Mouse (Mus musculus) embryonic stem cell, embryonic (primary cell): ENCODE measurements around the gene Nr2e3.

Experiments
- CTCF ChIA-PET, 4 experiments: fragments of 300-600 bp in 2 of 4; fragments of 350-600 bp in 2 of 4; sonication (Branson Sonifier 250); formaldehyde crosslinking; loops; one replicate each; lab custom pipeline; 2022; ENCODE audit warnings: inconsistent platforms in 2 of 4; lab: Charles Lee
- POLR2A ChIA-PET, 4 experiments: fragments of 300-600 bp in 2 of 4; fragments of 350-600 bp in 2 of 4; sonication (Branson Sonifier 250); formaldehyde crosslinking; loops; one replicate each; lab custom pipeline; 2022; ENCODE audit warnings: antibody characterized with exemption in 4 of 4, inconsistent platforms in 1 of 4; lab: Charles Lee

Gene Nr2e3

GRCm38 (mm10) chr9:59960559-59960958 lies at the start of gene Nr2e3:
Nr2e3 (minus strand) TSS chr9:59960659.
- ChIA-PET POLR2A (interaction anchor here in 2 of 4 experiments (1.4 to 3.8 kb wide), 3 partner anchors 9 to 29 kb away, joined by 3 to 22 read pairs (median 9); no protein-coding TSS in a partner anchor), CTCF (interaction anchor here (0.6 to 3.9 kb wide), 9 partner anchors 9 to 588 kb away, joined by 3 to 73 read pairs (median 5); no protein-coding TSS in a partner anchor)

GRCm38 (mm10) chr9:60008936-60009335 lies 48.5 kb upstream of the Nr2e3 start:
- POLR2A ChIA-PET, result interaction anchor here in 2 of 4 experiments (0.7 to 1.3 kb wide), 2 partner anchors 17 to 68 kb away, joined by 3 to 4 read pairs; no protein-coding TSS in a partner anchor
- CTCF ChIA-PET, result interaction anchor here in 1 of 4 experiments (0.5 kb wide), 1 partner anchor 864 kb away, joined by 3 read pairs; no protein-coding TSS in a partner anchor

DNA sequence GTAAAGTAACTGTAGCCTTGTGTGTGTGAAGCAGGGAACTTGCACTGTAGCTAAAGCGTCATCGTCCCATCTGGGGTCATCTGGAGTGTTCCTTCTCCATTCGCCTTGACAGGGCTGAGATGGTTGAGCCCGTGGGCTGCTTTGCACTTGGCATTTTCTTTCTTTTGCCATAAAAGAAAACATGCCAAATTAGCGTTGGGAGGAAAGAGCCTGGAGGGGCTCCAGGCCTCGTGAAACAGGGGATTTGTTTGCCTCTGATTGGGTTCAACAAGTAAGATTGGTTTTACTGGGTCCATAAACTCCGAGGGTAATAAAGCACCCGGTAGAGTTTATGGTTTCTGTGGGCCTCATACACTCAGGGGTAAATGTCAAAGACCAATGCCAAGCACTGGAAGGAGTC lies 41.9 kb upstream of the Nr2e3 start:
- ChIA-PET POLR2A (no interaction called here), CTCF (no interaction called here)

DNA sequence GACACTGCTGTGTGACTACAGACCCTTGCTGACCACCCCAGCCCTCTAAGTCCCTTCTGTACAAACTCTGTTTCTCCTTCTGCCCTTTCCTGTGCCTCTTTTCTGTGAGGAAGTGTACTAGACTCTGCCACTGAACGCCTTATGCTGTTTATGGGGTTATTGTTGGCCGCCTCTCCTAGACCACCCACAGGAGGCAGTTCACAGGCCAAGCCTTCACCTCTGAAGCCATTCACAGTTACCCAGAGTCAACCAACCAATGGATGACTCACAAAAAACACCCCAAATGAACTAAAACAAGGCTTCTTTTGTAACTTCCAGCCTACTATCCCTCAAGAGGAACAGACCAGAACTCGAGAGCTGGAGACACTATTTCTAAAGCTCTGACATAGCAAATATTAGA lies 41.0 kb upstream of the Nr2e3 start:
- ChIA-PET CTCF (interaction anchor here in 1 of 4 experiments (1.5 kb wide), 1 partner anchor 33 kb away, joined by 3 read pairs; no protein-coding TSS in a partner anchor), POLR2A (no interaction called here)

- POLR2A ChIA-PET, result interaction anchor here in 2 of 4 experiments (0.6 to 0.7 kb wide), 2 partner anchors 14 to 986 kb away, joined by 3 to 5 read pairs; no protein-coding TSS in a partner anchor
- CTCF ChIA-PET, result interaction anchor here in 2 of 4 experiments (1.3 to 1.8 kb wide), 2 partner anchors 28 to 29 kb away, joined by 4 to 5 read pairs; no protein-coding TSS in a partner anchor
Measured at GRCm38 (mm10) chr9:59997725-59998124, 37.3 kb upstream of the Nr2e3 start.

- CTCF ChIA-PET, result interaction anchor here in 2 of 4 experiments (0.5 to 1.5 kb wide), 5 partner anchors 22 to 969 kb away, joined by 3 to 5 read pairs (median 4); no protein-coding TSS in a partner anchor
- POLR2A ChIA-PET, result interaction anchor here in 2 of 4 experiments (0.6 to 1.7 kb wide), 3 partner anchors 23 to 64 kb away, joined by 3 to 9 read pairs (median 4); no protein-coding TSS in a partner anchor
Measured at GRCm38 (mm10) chr9:59991407-59991806, 30.9 kb upstream of the Nr2e3 start.

DNA sequence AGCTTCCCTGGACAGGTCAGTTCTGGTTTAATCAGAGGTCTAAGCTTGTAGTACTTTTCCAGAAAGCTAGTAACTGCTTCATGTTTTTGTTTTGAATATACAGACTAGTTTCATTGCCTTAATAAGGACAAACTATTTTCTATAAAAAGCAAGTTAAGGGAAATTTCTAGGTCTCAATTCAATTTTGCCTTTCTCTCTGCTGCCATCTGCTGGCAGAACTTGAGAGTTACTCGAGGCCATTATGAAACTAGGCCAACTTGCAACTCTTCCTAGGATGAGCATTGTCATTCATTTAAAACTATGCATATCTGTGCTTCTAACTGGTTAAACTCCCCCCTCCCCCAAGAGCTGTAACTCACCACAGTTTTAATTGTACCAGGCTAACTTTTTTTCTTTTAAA lies 29.4 kb upstream of the Nr2e3 start:
- CTCF ChIA-PET, result interaction anchor here (0.7 to 2.7 kb wide), 18 partner anchors 20 to 266 kb away, joined by 3 to 18 read pairs (median 3); partner anchors contain the start of genes Myo9a (in 1 of the 4), Nr2e3 (in 1 of the 4) and Senp8 (in 1 of the 4)
- POLR2A ChIA-PET, result interaction anchor here in 2 of 4 experiments (0.6 to 2.2 kb wide), 2 partner anchors 24 to 238 kb away, joined by 3 to 8 read pairs; no protein-coding TSS in a partner anchor

GRCm38 (mm10) chr9:59985900-59986572 lies 25.6 kb upstream of the Nr2e3 start:
- ChIA-PET CTCF (interaction anchor here in 2 of 4 experiments (0.5 to 2.7 kb wide), 3 partner anchors 8 to 30 kb away, joined by 3 to 8 read pairs (median 3); no protein-coding TSS in a partner anchor), POLR2A (interaction anchor here in 2 of 4 experiments (0.9 to 1.4 kb wide), 2 partner anchors 59 to 329 kb away, joined by 3 read pairs; partner anchors contain the start of gene Pkm (in 1 of the 2))

DNA sequence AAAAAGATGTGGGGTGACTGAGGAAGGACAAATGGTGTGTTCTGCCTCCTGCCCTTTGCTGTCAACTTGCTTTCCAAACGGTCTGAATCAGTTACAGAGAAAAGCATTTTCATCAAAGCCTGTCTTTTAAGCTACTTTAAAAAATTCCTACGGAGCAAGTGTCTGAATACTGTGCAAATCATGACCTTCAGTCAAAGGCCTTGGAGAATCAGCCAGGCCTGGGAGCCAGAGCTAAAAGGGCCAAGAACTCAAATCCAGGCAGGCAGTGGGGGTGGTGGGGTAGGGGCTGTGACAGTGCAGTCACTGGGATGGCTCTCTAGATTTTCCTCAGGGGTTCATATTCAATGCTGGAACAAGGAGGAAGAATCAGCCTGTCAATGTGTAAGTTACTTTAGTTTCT lies 20.7 kb upstream of the Nr2e3 start:
- ChIA-PET POLR2A (no interaction called here), CTCF (interaction anchor here in 3 of 4 experiments (1.0 to 4.5 kb wide), 3 partner anchors 11 to 12 kb away, joined by 3 to 26 read pairs (median 14); no protein-coding TSS in a partner anchor)

- ChIA-PET POLR2A (interaction anchor here in 1 of 4 experiments (0.6 to 3.2 kb wide), 2 partner anchors 11 to 239 kb away, joined by 3 to 22 read pairs; partner anchors contain the start of gene Nr2e3), CTCF (interaction anchor here in 3 of 4 experiments (0.6 to 3.7 kb wide), 5 partner anchors 10 to 83 kb away, joined by 3 to 73 read pairs (median 4); partner anchors contain the start of gene Nr2e3 (in 1 of the 3))
Measured at GRCm38 (mm10) chr9:59971263-59971662, 10.8 kb upstream of the Nr2e3 start.

GRCm38 (mm10) chr9:59969383-59969782 lies 8.9 kb upstream of the Nr2e3 start:
- ChIA-PET CTCF (interaction anchor here (0.5 to 3.7 kb wide), 92 partner anchors 8 to 1081 kb away, joined by 3 to 73 read pairs (median 4); partner anchors contain the start of genes Nr2e3 (in 3 of the 4), Larp6 (in 1 of the 4), Myo9a (in 1 of the 4) and Senp8 (in 1 of the 4)), POLR2A (interaction anchor here in 3 of 4 experiments (0.6 to 3.2 kb wide), 11 partner anchors 9 to 313 kb away, joined by 3 to 22 read pairs (median 4); partner anchors contain the start of genes Nr2e3 (in 2 of the 3), Myo9a (in 1 of the 3), Pkm (in 1 of the 3) and Senp8 (in 1 of the 3))

DNA sequence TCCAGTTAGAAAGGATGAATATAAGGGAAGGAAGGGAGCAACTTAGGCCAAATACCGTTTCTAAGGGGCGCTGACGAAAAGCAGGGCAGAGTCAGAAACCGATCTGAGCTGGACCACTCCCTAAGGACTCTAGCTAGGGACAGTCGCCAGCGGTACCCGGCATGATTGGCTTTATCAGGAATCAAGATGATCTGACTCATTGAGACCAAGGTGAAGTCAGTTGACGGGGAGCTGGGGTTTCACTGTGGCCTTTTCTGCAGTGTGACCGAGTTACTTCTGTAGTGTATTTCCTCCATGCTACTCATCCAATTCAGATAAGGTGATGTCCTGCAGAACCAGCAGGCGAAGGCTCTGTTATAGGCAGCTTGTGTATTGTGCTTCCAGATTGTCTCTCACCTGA lies 4.6 kb upstream of the Nr2e3 start:
- ChIA-PET CTCF (interaction anchor here (1.0 to 1.5 kb wide), 4 partner anchors 9 to 88 kb away, joined by 3 read pairs; no protein-coding TSS in a partner anchor), POLR2A (interaction anchor here in 2 of 4 experiments (0.6 to 2.1 kb wide), 7 partner anchors 9 to 40 kb away, joined by 3 to 8 read pairs (median 3); no protein-coding TSS in a partner anchor)

DNA sequence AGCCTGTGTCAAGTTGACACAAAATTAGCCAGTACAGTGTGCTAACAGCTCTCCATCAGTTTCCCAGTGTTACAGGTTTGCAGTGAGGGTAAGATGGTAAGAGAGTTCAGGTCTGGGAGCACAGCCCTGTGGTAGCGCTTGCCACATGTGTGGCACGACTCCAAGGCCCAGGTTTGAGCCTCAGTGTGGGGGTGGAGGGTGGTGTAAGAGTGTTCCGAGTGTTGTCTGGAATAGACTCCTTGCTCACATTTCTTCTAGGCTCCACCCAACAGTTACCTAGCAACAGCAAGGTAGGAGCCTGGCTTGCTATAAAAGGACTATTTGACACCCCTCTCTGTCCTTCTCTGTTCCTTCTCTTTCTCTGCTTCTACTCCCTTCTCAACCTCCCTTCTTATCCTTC lies 3.9 kb upstream of the Nr2e3 start:
- CTCF ChIA-PET, result interaction anchor here in 1 of 4 experiments (1.4 kb wide), 1 partner anchor 8 kb away, joined by 3 read pairs; no protein-coding TSS in a partner anchor
- POLR2A ChIA-PET, result no interaction called here

GRCm38 (mm10) chr9:59961201-59961955 lies 919 bp upstream of the Nr2e3 start:
- POLR2A ChIA-PET, result interaction anchor here in 1 of 4 experiments (1.4 to 3.8 kb wide), 2 partner anchors 8 to 32 kb away, joined by 4 to 22 read pairs; no protein-coding TSS in a partner anchor
- CTCF ChIA-PET, result interaction anchor here in 3 of 4 experiments (0.6 to 3.9 kb wide), 5 partner anchors 8 to 205 kb away, joined by 3 to 73 read pairs (median 5); no protein-coding TSS in a partner anchor

GRCm38 (mm10) chr9:59959276-59959675 lies 1.2 kb downstream of the Nr2e3 start:
- ChIA-PET POLR2A (interaction anchor here (0.6 to 3.8 kb wide), 18 partner anchors 10 to 668 kb away, joined by 3 to 22 read pairs (median 4); partner anchors contain the start of genes Adpgk (in 1 of the 4), Celf6 (in 1 of the 4), Myo9a (in 1 of the 4) and Pkm (in 1 of the 4)), CTCF (interaction anchor here (0.6 to 3.9 kb wide), 63 partner anchors 9 to 589 kb away, joined by 3 to 73 read pairs (median 4); partner anchors contain the start of genes Celf6 (in 1 of the 4), Myo9a (in 1 of the 4), Pkm (in 1 of the 4) and Senp8 (in 1 of the 4))

GRCm38 (mm10) chr9:59958115-59958514 lies 2.3 kb downstream of the Nr2e3 start:
- ChIA-PET CTCF (interaction anchor here in 1 of 4 experiments (1.6 to 3.9 kb wide), 2 partner anchors 11 to 235 kb away, joined by 4 to 73 read pairs; no protein-coding TSS in a partner anchor), POLR2A (interaction anchor here in 2 of 4 experiments (0.6 to 1.6 kb wide), 2 partner anchors 9 to 196 kb away, joined by 4 to 5 read pairs; no protein-coding TSS in a partner anchor)
